Mouse (Mus musculus) 416B (cell line): ENCODE data around the gene Ckap4.
"Not testable (repeated sequence)": the region's sequence is repeated elsewhere in the genome, so short reads cannot be mapped to it uniquely, and the experiment has no call there.

Source experiments
- DNase-seq: peaks from one replicate; pipeline ENCODE4 v3.0.0; 2011; ENCODE audit warnings: low read depth

Ckap4 gene

DNA sequence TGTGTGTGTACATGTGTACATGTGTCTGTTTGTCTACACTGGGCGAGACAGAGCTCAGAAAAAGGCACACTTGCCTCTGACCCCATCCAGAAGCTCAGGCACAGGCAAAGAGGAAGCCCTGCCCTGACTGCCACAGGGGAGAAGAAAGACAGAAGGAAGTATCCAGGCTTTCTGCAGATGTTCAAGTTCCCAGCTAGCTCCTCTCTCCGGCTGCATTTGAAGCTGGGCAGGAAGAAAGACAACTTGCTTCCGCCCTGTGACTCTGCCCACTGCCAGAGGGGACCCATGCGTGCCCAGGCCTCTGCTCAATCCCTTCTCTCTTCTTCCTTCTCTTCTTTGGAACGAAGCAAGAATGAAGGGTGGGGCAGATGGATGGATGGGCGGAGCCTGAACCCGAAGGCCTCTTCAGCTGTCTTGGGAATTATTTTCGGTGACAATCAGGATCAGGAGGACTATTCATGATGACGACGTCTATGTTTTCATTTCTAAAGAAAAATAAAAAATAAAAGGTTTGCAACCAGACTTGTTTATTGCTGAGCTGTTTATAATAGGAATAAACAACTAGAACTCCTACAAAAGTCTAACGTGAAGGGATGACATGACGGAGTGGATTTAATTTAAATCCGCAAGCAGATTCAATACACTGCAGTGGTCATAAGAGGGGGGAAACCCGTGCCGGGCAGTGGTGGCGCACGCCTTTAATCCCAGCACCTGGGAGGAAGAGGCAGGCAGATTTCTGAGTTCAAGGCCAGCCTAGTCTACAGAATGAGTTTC lies 15.5 kb upstream of the Ckap4 start:
- DNase-seq: peak; percentile 70

DNA sequence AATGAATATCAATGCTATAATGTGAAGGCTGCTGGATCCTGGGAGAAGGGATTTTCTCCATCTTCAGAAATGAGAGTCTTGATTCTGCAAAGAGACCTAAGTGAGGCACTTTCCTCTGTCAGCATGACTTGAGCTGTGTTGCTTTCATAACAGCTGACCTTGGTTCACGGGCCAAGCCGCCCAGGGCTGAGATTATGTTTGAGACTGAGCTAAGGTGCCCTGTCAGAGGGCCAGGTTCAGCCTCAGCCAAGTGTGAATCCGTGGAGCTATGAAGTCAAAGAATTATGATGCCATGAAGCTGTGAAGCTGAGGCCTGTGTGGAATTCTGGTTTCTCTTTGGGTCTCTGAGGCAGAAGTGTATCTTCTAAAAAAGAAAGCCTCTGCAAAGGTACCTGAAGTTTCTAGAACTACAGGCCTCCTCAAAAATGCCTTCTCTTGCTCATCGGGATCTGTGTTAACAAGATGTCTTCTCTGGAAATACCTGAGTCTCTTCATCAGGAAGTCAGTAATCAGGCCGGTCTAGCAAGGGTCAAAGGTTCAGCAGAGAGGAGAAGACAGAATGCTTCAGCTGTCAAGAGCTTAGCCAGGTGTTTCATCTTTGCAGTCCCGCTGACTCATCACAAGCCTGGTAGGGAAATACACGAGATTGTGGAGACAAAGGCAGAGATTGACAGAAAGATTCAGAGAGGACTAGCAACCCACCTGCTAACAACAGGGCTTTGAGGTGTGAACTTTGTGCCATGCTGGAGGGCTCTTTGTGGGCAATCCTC lies 11.2 kb upstream of the Ckap4 start:
- no peak for DNase-seq

DNA sequence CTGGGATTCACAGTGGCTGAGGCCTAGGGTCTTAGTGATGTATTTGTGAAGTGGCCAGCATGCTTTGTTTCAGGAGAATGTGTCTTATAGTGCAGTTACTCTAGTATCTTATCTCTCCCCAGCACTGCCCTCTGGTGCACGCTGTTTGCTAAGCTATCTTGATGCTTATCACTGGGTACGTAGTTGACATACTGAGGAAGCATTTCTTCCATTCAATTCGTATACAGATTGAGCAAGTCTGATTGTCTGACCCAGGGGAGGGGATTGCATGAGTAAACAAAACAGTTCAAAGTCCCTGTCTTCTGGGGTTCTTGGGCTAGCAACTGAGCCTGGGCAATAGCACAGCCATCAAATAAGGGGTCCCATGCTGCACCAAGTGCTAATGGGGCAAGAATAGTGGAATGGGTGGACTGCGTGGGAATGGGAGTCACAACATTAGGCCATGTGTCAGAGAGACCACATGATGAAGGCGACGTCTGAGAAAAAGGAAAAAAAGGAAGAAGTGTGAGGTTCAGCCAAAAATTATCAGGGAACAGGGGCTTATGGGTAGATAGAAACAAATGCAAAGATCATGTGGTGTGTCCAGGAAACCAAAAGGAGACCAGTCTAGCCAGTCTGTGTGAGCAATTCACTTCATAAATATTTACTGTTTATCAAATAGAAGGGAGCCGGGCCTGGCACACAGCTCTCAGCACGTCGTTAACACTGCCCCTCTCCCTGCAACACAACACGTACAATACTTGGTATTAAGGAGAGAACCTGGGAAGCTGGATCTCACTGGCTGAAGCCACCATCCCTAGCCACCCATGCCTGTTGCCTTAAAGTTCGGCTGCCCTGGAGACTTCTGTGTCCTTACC lies 9.2 kb upstream of the Ckap4 start:
- peak; percentile 82 for DNase-seq

DNA sequence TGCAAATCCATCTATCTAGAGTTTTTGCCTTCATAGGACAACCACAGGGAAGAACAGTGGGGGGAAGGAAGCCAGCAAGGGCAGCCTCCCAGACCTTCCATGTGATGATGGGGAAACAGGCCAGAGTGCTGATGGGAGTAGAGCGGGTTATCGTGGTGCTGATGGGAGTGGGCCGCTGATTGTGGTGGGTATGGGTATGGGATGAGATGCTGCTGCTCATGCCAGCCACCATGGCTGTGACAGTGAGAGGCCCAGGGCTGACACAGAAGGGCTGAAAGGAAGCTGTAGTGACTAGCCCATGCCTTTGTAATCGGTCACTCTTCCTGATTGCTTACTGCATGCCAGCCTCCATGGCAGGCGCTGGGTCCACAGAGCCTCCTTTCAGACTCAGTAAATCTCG lies 5.8 kb upstream of the Ckap4 start:
- DNase-seq: no peak

DNA sequence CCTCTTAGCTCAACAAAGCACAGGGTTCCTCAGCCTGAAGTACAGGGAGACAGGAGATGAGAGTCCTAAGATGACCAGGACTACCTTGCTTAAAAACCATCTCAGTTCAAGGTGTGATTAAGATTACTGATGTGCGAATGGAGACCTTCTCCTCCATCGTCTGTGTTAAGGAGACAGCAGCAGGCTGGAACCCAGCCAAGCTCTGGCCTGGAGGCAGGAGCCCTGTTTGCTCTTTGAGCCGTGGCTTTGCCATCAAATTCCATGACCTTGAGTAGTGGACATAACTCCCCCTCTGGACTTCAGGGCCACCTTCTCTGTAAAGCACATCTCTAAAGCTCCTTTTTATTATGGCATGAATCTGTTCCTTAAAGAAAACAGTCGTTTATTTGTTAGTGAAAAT lies 2.0 kb upstream of the Ckap4 start:
- DNase-seq: no peak

DNA sequence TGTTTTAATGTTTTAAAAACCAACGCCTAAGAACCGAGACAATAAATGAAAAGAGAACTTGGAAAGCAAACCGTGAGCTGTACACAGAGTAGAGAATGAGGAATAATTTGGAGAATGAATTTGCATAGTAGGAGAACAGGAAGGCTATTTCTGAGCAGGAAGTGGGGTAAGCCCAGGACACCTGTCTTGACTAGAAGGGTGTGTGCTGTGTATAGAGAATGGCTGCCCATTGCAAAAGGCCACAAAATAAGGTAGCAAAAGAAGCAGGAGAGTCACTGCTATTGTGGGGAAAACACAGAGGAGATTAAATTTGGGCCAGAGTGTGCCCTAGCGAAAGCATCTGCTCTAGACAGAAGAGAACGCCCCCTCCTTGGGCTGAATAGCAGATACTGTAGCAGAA lies 1.6 kb upstream of the Ckap4 start:
- no peak for DNase-seq

DNA sequence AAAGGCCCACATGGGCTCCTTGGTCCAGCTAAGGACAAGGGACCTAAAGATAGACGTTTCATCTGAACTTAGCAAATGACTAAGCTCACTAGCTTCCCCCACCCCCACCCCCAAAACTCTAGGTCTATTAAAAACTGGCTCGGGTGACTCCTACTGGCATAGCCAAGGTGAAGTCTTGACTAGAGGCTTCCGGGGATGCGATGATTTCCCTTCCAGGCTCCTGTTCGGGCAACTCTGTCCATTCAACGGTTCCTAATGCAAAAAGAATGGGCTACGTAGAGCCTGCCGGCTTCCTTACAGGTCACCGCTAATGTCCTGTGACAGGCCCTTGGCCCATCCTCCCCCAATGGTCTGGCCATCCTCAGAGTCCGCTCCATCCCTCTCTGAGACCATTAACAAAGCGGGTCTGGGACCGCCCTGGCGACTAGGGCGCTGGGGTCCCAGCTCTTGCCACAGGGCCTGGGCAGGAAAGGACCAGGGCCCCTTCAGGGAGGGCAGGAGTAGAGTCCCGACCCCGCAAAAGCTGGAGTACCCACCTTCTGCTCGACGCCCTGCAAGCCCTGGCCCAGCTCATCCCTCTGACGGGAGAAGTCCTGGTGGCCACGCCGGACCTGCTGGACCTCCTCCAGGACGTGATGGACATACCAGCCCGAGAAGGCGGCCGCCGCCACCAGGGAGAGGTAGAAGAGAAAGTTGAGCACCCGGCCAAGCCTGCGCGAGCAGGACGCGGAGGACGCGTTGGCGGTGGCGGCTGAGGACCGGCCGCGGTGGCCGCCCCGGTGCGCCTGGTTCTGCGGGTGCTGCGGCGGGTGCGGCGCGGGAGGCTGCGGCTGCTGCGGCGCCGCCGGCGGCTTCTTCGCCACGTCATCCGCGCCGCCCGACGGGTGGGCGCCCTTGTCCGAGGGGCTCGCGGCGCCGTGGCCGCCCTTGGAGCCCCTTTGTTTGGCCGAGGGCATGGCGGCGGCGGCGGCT lies 665 bp downstream of the Ckap4 start:
- DNase-seq: no peak

DNA sequence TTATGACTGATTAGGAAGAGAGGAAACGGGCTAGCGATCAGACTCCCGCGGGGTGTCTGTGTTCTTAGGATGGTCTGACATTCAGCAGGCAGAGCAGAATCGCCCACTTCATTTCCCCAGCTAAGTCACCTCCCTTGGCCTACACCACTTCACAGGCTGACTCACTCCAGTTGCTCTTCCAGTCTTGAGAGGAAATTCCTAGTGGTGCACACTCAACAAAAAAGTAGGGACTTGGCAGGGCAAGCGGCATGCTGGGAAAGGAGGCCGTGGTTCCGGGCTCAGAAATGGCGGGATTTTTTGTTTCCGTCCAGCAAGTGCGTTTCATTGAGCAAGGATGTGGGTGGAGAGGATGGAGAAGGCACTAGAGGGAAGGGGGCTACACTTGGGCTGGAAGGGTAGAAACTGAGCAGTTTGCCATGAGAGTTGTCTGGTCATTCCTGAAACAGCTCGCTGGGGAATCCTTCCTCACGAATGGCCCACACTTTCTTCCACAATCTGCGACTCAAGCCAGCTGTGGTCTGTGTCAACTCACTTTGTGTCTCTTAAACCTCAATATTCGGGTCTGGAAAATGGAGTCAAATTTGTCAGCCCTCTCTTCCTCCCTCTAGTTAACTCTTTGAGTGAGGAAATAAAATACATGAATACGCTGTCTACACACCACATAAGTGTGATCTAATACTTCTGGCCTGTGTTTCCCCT lies 1.5 kb downstream of the Ckap4 start:
- DNase-seq: no peak

DNA sequence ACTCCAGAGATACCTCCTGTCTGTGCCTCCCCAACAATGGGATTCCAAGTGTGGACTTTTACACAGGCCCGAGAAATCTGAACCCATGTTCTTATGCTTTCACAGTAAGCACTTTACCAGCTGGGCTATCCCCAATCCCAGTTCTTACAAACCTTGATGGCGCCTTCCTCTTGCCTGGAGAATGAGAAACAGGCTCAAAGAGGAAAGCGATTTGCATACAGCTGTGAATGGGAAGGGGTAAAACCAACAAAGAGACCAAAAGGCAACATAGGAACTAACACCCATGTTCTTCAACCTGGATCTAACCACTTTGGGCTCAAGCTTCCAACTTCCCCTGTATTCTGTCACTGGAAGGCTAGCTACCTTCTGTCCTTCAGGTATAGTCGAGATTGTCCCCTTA lies 2.3 kb downstream of the Ckap4 start:
- no peak for DNase-seq

DNA sequence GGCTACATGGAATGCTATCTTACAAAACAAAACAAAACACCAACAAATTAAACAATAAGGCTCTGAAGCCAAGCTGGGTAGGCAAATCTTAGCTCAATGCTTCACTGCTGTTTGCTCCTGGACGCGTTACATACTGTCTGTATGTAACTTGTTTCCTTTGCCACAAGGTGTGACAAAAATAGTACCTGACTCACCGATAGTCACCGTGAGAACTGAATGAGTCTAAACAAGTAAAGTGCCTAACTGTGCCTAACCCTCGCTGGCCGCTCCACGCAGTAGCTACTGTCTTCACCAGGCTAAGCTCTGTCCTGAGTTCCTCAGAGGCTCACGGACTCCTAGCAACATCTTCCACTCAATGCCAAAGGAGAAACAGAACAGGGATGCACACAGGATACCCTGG lies 3.5 kb downstream of the Ckap4 start:
- DNase-seq: no peak

DNA sequence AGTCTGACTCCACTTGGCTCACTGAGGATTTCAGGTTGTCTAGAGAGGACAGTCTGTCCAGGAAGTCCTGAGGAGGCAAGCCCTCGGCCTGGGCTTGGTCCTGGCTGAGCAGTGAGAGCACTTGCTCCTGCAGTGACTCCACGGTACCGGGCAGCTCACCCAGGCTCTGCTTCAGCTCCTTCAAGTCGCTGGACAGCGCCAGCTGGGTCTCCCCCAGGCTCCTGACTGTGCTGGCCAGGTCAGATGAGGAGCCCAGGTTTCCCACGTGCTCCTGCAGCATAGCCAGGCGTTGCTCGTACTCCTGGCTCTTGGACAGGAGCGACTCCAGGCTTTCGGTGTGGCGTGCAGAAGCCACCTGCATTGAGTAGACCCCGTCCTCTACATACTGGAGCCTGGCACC lies 6.2 kb downstream of the Ckap4 start:
- DNase-seq: no peak

DNA sequence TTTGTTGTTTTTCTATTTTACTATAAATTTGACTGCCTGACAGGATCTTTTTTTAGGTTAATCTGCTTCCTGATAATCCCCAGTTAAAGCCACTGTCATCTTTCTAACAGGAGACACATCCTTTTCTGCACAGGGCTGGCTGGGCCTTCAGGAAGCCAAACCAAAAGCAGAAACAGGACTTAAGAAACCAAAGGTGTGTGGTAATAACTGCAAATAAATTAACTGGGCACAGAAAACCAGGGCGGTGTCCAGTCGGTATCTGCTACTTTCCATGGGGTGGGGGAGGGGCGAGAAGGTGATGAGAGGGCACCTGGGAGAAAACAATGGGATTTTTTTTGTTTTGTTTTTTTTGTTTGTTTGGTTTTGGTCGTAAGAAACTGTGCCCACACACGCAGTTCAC lies 6.8 kb downstream of the Ckap4 start:
- DNase-seq: peak; percentile 59

DNA sequence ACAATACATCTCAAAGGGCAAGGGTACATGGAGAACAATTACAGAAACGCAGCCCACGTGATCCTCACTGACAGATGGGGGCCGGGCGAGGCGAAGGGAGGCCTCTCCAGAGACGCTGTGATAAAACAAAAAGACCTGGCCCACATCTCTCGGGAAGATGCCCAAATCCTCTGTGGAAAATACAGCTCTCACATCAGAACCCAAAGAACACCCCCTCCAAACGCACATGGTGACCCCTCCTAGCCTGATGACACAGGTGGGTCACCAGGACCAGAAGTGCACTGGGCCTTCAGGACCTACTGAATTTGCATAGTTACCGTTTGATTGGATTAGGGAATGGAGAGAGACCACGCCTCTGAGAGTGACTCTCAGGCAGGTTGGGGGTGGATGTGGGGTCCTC lies 7.4 kb downstream of the Ckap4 start:
- DNase-seq: no peak

DNA sequence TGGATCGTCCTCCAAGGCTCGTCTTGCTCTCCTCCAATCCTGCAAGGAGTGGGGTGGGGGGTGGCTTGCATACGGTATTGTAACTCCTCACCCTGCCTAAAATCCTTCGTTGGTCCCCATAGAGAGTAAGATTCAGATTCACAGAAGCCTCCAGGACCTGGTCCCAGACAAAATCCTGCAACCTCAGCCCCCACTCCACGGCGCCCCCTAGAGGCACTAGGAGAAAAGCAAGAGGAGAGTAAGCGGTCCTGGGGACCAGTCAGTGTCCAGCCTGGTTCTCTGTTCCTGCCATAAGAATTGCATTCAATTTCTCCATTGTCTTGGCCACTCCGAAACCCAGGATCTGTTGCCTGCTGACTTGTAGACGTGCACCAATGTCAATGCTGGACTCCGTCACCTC lies 10.2 kb downstream of the Ckap4 start:
- no peak for DNase-seq

DNA sequence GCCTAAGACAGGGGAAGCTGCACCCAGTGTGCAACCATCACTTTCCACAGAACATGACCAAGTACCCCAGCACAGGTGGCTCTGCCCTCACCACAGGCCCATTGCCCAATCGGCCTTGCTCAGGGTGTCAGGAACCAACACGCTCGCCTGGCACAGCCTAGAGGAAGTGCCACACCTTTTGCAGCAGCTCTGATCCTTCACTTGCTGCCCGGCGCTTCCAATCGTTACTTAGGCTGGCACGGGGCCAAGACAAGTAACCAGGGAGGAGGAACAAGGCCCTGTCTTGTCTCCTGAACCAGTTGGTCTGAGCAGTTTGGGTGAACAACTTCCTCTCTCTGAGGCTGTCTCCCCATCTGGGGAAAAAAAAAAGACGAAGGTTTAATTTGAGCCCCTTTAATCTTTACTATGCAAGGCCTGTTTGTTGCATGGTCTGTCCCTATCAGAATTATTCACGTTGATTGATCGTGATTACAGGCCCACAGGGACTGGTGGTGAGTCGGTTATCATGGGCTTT lies 17.4 kb downstream of the Ckap4 start:
- DNase-seq: peak; percentile 91

DNA sequence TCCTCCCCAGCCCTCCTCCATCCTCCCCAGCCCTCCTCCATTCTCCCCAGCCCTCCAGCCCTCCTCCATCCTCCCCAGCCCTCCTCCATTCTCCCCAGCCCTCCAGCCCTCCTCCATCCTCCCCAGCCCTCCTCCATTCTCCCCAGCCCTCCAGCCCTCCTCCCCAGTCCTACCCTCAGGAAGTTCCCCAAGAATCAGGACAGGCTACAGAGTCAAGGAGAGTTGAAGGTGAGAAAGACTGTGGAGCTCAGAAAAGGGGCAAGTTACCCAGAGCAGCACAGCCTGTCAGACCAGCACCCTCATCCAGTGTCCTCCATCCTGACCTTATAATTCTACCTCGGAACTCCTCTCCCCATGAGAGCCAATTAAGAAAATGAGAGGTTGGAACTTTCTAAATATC lies 17.9 kb downstream of the Ckap4 start:
- DNase-seq: not testable (repeated sequence)

DNA sequence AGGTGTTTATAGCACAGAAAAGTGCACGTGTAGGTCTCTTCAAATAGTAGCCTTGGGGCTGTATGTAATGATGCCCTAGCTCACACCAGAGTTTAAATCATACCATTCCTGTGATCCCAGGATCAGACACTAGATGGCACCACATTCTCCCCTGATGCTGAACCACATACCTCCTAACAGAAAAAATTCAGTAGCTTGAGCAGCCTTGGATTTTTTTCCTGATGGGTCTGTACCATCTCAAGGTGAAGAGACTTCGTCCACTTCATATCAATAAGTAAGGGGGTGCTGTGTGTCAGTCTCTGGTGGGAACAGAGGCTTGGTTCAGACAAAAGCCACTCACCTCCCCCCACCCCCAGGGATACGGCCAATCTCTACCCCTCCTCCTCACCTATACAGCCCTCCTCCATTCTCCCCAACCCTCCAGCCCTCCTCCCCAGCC lies 18.3 kb downstream of the Ckap4 start:
- peak; percentile 88 for DNase-seq

DNA sequence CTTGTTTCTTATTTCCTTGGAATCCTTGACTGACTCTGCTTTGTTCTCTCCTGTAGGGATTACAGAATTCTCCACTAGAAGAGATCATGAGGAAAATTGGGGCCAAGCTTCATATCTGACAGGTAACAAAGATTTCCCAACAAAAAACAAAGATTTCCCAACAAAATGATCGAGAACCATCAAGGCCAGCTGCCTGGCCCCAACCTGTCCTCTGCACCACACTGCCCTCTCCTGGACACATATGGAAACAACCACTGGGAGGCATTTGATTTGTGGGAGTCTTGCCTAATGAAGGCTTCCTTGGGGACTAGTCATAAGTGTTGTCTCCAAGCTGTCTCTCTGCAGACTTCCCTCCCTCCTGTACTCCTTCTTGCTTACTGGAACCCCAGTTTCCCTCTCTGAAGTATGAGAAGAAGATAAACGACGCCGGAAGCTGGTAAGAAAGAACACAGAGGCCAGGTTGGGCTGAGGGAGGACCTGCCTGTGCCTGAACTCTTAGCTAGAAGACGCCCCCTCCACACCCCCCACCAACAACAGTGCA lies 19.8 kb downstream of the Ckap4 start:
- peak; percentile 80 for DNase-seq

DNA sequence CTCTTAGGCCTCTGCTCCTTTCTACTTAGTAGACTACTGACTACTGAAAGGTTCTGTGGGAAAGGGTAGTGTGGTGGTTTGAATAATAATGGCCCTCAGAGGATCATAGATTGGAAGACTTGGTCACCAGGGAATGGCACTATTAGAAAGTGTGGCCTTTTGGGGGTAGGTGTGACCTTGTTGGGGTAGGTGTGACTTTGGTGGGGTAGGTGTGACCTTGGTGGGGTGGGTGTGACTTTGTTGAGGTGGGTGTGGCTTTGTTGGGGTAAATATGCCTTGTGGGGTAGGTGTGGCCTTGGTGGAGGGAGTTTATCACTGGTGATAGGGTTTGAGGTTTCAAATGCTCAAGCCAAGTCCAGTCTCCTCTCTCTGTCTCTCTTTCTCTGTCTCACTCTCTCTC lies 21.1 kb downstream of the Ckap4 start:
- no peak for DNase-seq

DNA sequence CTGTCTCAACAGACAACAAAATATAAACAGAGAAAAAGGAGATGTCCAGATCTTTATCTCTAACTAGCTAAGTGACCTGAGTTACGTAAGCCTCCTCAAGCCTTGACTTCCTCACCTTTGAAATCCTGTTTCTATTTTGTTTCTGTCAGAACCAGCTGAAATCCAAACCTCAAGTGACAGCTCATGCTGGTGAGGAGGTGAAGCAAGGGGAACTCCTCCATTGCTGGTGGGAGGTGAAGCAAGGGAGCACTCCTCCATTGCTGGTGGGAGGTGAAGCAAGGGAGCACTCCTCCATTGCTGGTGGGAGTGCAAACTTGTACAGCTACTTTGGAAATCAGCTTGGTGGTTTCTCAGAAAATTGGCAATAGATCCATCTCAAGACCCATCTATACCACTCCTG lies 25.3 kb downstream of the Ckap4 start:
- peak; percentile 67 for DNase-seq
